Mouse (Mus musculus) lung, postnatal 36 days (tissue): ENCODE measurements around the gene Slc50a1.
A peak's percentile ranks its signal among the peaks of the same experiment; 100 is the strongest.

ENCODE experiments used
- DNase-seq: peaks from one replicate; pipeline ENCODE4 v3.0.0; 2022; ENCODE audit warnings: mixed read lengths

Slc50a1 gene

GRCm38 (mm10) chr3:89229276-89229675 is 41.1 kb downstream of the Slc50a1 start:
- no peak for DNase-seq

- DNase-seq: peak; percentile 82
Observed at GRCm38 (mm10) chr3:89228836-89229235, 41.5 kb downstream of the Slc50a1 start, which contains the start of gene Muc1. Muc1 (plus strand) TSS chr3:89229057.

- peak; percentile 96 for DNase-seq
Observed at GRCm38 (mm10) chr3:89228180-89228549, 42.2 kb downstream of the Slc50a1 start.

DNA sequence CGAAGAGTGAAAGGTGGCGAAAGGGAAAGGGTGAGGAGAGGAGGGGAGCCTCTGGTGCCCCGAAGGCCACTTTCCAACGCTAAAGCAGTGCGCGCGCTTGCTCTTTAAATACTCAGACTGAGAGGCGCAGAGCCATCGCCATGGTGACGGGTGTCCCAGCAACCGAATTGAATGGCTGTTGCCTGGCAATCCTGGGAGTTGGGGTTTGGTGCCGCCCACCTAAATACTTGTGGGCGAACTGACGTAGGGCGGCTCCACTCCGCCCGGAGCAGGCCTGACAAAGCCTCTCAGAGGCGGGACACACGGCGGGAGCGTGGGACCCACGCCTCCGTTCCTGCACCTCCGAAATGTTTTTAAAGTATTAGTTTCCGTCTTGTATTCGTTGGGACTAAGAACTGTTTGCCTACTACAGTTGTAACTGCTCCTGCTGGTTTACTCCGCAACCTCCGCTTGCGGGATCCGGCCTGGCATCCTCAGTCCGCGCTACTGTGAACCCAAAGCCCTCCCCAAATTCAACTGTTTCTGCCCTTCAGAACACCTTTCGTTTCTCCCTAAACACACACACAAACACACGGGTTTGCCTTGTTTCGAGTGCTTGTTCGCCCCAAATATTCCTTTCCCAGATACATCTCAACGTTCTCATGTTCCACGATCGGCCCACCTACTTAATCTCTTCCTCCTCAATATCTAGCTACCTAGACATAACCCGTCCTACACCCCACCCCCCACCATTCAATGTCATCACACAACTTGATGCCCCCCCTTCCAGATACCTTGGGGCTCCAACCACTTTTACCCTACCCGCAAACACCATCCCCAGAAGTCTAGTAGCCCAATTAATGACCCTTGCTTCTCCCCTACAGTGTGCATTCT is 42.8 kb downstream of the Slc50a1 start:
- peak; percentile 97 for DNase-seq

- no peak for DNase-seq
Observed at GRCm38 (mm10) chr3:89226900-89227299, 43.5 kb downstream of the Slc50a1 start, which contains the start of gene Mtx1. Mtx1 (minus strand) TSS chr3:89227088.

GRCm38 (mm10) chr3:89226361-89226760 is 44.0 kb downstream of the Slc50a1 start:
- no peak for DNase-seq

- no peak for DNase-seq
Observed at GRCm38 (mm10) chr3:89225918-89226317, 44.5 kb downstream of the Slc50a1 start.

DNA sequence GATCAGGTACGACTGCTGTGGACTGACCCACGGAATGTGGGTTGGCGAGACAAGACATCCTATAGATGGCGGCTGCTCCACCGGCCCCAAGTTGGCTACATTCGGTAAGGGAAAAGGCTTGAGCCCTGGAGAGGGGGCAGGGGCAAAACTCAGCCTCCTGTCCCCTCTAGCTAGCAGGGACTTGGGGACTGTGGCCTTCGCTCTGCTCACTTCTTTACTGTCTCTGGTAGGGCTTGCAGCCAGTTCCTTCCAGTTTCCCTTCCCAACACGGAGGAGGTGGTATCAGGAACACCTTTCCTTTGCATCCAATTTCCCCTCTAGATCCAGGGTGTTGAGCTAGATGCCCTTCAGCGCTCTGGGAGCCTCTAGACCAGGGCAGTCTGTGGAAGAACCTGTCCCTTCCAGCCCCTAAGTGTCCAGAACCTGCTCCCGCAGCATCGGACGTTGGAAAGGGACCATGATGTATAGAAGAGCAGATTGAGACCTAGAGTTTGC is 45.0 kb downstream of the Slc50a1 start:
- DNase-seq: no peak

DNA sequence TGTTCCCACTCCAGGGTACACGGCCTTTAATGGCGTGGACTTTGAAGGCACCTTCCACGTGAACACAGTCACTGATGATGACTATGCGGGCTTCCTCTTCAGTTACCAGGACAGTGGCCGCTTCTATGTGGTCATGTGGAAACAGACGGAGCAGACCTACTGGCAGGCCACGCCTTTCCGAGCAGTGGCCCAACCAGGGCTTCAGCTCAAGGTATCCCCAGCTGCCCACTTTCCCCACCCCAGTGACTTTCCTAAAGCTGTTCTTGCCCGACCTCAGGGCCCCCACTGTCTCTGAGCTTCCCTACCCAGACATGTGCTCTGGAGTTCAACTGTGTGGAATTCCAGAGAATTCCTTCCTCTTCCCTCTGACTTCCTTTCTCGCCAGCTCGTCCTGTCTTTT is 45.6 kb downstream of the Slc50a1 start:
- DNase-seq: no peak

DNA sequence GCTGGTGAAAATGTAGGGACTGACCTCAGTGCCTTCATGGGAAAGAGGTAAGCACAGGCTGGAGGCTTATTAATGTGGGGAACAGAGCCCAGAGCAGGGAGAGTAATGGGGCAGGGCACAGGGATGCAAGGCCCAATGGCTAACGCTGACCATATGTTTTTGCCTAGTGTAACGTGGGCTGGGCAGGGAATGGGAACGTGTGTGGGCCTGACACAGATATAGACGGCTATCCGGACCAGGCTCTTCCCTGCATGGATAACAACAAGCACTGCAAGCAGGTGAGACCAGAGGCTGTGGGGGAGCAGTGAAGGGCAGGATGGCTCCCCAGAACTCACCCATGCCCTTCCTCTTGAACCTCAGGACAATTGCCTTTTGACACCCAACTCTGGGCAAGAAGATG is 49.2 kb downstream of the Slc50a1 start:
- no peak for DNase-seq

DNA sequence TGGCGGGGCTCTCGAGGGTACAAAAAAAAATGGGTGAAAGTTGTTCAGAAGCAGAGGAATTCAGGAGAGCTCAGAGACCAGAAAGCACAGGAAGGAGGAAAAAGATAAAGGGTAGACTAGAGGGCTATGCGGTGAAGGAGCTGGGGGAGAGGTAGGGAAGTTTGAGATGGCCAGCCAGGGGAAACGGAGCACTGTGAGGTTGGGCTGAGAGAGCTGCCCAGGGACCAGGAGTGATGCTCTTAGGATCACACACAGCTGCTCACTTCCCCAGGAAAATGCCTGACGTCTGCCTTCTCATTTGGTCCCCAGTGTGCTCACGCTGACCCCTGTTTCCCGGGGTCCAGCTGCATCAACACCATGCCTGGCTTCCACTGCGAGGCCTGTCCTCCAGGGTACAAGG is 50.8 kb downstream of the Slc50a1 start:
- DNase-seq: no peak

- DNase-seq: peak; percentile 83
Observed at GRCm38 (mm10) chr3:89218271-89218670, 52.1 kb downstream of the Slc50a1 start.
